Mouse (Mus musculus): ENCODE measurements around the gene Nova2. TPM values are rescaled to one million over a fixed set of nuclear protein-coding genes. Genes with fewer than 3 reads are reported as not detected.

Gene Nova2
- polyA plus RNA-seq, 1 experiment from 2014 or later, result 0.19 TPM

DNA sequence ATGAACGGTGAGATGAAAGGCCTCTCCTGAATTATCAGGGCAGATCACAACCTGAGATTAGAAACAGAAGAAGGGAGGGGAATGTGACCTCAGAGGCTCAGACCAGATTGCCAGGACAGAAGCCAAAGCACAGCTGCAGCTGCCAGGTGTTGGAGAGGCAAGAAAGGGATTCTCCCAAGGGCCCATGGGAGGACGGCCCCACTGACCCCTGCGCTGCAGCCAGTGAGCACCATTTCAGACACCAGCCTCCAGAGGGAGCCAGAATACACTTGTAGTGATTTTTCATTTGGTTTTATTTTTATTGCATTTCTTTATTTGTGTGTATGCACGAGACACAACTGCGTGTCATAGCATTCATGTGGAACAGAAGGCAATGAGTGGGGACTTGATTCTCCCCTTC lies 29.2 kb upstream of the Nova2 start:
- in situ Hi-C loops (cut with MboI; ENCODE audit: low pct_unique_long_range_greater_than_20kb), result loop anchor here (5.0 kb wide), 1 partner anchor 136 kb away; no protein-coding TSS in a partner anchor
- CTCF ChIA-PET, result interaction anchor here (0.9 to 1.8 kb wide), 4 partner anchors 9 to 133 kb away, joined by 3 to 7 read pairs (median 4); partner anchors contain the start of gene Foxa3
- peak; percentile 81 for TF ChIP-seq CTCF (IDR thresholded peaks at IDR 0.05)

DNA sequence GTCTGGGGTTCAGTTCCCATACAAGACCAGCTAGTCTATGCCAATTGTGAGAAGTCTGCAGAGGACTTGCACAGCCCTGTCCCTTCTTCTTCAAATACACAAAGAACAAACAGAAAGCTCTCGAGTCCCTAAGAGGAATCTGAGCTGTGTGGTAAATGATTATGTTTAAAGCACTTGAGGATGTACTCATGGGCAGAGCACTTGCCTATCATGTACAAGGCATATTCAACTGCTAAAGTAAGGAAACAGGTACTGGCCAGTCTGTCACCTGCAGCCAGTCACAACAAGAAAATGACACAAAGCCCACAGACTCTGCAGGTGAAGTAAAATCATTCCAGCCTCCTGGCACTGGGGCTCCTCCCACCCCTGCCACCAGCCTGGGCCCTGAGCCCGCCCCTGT lies 25.2 kb upstream of the Nova2 start:
- no peaks in the 10 kb centered on the region for H3K27me3 ChIP-seq
- ChIA-PET POLR2A (no interaction called here), CTCF (no interaction called here)
- DNase-seq (ENCODE audit: low read depth, low spot score) (no peak), ATAC-seq (no peak)
- TF ChIP-seq CTCF (IDR thresholded peaks at IDR 0.05), result no peak
- in situ Hi-C loops (cut with MboI; ENCODE audit: low pct_unique_long_range_greater_than_20kb), result no loop called here

More for the DNA sequence above, 29.2 kb upstream of the Nova2 start:
- no peak for ATAC-seq
- H3K27me3 ChIP-seq, result no peaks in the 10 kb centered on the region
- POLR2A ChIA-PET, result no interaction called here
- DNase-seq (ENCODE audit: low read depth, low spot score), result no peak

DNA sequence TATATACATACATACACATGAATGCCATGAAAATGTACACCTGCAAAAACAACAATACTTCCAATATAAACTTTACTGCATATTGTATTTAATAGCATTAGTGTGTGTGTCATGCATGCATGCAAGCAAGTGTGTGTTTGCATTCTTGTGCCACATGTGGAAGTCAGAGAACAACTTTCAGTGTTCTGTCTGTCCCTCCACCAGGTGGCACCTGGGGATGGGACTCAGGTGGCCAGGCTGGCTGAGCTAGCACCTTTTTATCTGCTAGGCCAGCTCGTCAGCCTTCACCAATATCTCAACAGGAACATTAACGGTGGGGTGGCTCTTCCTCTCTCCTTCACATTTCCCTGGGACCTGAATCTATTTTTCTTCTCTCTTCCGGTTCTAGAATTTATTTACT lies 23.2 kb upstream of the Nova2 start:
- POLR2A ChIA-PET, result no interaction called here

DNA sequence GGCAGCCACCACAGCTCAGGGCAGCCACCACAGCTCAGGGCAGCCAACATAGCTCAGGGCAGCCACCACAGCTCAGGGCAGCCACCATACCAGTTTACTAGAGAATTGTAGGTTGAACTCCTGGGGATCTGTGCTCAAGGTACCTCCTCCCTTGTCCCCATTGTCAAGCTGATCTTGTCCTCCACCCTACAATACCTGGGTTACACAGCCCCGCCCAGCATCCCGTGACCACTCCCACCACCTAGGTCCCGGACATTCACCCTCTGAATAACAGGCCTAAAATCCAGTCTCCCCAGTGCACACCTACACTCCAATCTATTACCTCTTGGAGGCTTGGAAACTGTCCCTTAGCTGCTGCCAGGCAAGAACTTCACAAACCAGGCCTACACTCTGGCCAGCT lies 20.7 kb upstream of the Nova2 start:
- in situ Hi-C loops (cut with MboI; ENCODE audit: low pct_unique_long_range_greater_than_20kb), result no loop called here

More for the DNA sequence above, 23.2 kb upstream of the Nova2 start:
- in situ Hi-C loops (cut with MboI; ENCODE audit: low pct_unique_long_range_greater_than_20kb), result no loop called here
- ATAC-seq, result no peak
- CTCF ChIA-PET, result interaction anchor here (0.7 kb wide), 1 partner anchor 8 kb away, joined by 3 read pairs; no protein-coding TSS in a partner anchor
- no peaks in the 10 kb centered on the region for H3K27me3 ChIP-seq
- no peak for TF ChIP-seq CTCF (IDR thresholded peaks at IDR 0.05)
- DNase-seq (ENCODE audit: low read depth, low spot score), result no peak

DNA sequence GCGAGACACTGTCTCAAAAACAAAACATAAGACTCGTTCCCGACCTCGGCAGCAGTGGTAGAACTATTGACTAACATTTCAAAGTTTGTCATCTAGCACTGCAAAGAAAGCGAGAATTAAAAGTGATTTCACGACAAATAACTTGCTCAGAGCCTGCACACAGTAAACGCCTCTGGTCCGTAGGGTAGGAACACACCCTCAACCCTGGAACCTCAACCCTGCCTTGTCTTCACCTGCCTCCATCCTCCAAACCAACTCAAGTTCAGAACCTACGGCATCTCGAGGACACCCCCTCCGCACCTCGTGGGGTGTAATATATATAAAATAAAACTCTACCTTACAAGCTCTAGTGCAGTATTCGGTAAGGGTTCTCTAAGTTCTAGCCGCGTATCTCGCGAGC lies 15.9 kb upstream of the Nova2 start:
- in situ Hi-C loops (cut with MboI; ENCODE audit: low pct_unique_long_range_greater_than_20kb), result loop anchor here (5.0 kb wide), 1 partner anchor 43 kb away; no protein-coding TSS in a partner anchor

More for the DNA sequence above, 20.7 kb upstream of the Nova2 start:
- H3K27me3 ChIP-seq, result no peaks in the 10 kb centered on the region
- no peak for ATAC-seq
- TF ChIP-seq CTCF (IDR thresholded peaks at IDR 0.05), result no peak
- ChIA-PET CTCF (interaction anchor here (1.4 to 1.6 kb wide), 2 partner anchors 8 to 13 kb away, joined by 3 read pairs; no protein-coding TSS in a partner anchor), POLR2A (no interaction called here)
- DNase-seq (ENCODE audit: low read depth, low spot score), result no peak

DNA sequence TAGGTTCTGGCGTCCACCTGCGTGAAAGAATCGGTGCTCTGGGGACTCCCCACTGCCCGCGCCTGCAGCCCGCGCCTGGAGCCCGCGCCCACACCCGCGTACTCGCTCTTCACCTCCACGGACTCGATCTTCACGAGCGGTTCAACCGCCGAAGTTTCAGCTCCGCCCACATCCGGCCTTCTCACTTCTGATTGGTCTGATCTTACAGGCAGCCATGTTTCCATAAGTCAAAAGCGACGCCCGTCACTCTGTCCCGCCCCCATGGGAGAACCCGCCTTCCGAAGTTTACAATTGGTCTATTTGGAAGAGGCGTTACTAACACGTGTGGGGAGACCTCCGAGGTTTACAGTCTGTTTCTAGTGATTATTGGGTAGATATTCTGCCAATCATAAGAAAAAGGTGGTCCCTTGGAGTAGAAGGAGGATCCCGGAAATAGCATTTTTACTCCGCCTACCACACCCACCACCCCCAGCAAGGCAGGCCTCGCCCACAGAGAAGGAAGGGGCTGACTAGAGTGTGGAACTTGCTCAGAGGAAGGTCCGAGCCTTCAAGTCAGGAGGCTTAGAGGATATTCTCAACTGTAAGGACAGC lies 15.4 kb upstream of the Nova2 start, which contains the start of gene Ccdc61:
Gene Ccdc61, minus strand, starts transcription at position 175 of the 591 bp plus-strand sequence.
- ChIA-PET POLR2A (interaction anchor here (0.9 kb wide), 1 partner anchor 11 kb away, joined by 3 read pairs; no protein-coding TSS in a partner anchor), CTCF (interaction anchor here (1.2 to 2.0 kb wide), 2 partner anchors 8 to 17 kb away, joined by 3 to 7 read pairs; no protein-coding TSS in a partner anchor)
- H3K27me3 ChIP-seq, result no peaks in the 10 kb centered on the region
- peak; percentile 97 for DNase-seq (ENCODE audit: low read depth, low spot score)
- in situ Hi-C loops (cut with MboI; ENCODE audit: low pct_unique_long_range_greater_than_20kb), result loop anchor here (5.0 kb wide), 1 partner anchor 42 kb away; no protein-coding TSS in a partner anchor
- ATAC-seq, result peak; percentile 99
- TF ChIP-seq CTCF (IDR thresholded peaks at IDR 0.05), result no peak

More for the DNA sequence above, 15.9 kb upstream of the Nova2 start:
- TF ChIP-seq CTCF (IDR thresholded peaks at IDR 0.05), result no peak
- ATAC-seq, result no peak
- ChIA-PET CTCF (interaction anchor here (2.0 kb wide), 1 partner anchor 17 kb away, joined by 7 read pairs; no protein-coding TSS in a partner anchor), POLR2A (interaction anchor here (0.9 kb wide), 1 partner anchor 11 kb away, joined by 3 read pairs; no protein-coding TSS in a partner anchor)
- no peaks in the 10 kb centered on the region for H3K27me3 ChIP-seq
- no peak for DNase-seq (ENCODE audit: low read depth, low spot score)

DNA sequence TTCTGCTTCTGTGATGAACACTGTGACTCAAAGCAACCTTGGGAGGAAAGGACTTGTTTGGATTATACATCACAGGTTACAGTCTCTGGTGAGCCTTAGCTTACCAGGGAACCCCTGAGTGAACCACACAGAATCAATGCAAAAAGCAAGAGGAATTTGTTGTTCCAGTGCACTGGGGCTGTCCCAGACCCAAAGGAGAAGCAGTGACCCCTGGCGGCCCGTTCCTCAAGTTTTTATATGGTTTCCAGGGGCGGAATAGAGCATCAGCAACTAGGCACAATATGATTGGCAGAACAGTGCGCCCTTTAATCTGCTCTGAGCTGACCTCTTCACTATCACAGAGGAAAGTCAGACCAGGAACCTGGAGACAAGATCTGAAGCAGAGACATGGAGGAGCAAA lies 9.4 kb upstream of the Nova2 start:
- no peak for TF ChIP-seq CTCF (IDR thresholded peaks at IDR 0.05)
- ATAC-seq (no peak), DNase-seq (ENCODE audit: low read depth, low spot score) (no peak)
- ChIA-PET CTCF (no interaction called here), POLR2A (no interaction called here)
- peaks cover 2% of the 10 kb centered on the region for H3K27me3 ChIP-seq
- in situ Hi-C loops (cut with MboI; ENCODE audit: low pct_unique_long_range_greater_than_20kb), result no loop called here

DNA sequence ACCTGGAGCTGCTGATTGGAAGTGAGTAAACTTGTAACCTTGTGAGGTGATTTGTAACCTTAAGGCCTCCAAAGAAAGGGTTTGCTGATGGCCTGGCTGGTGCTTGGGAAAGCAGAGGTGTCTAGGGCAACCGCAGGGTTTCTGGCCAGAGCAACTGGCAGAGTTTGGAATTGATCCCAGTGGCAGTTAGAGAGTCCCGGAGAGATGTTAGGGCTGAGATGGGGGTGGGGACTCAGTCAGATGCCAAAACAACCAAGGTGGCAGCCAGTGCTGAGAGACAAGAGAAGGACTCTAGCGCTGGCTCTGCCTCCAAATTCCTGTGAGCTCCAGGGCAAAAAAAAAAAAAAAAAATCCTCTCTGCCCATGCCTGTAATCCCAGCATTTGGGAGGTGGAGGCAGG lies 7.8 kb upstream of the Nova2 start:
- no peak for DNase-seq (ENCODE audit: low read depth, low spot score)
- no peak for TF ChIP-seq CTCF (IDR thresholded peaks at IDR 0.05)
- POLR2A ChIA-PET, result no interaction called here
- no peak for ATAC-seq
- peaks cover 2% of the 10 kb centered on the region for H3K27me3 ChIP-seq
- in situ Hi-C loops (cut with MboI; ENCODE audit: low pct_unique_long_range_greater_than_20kb), result no loop called here
- CTCF ChIA-PET, result no interaction called here

DNA sequence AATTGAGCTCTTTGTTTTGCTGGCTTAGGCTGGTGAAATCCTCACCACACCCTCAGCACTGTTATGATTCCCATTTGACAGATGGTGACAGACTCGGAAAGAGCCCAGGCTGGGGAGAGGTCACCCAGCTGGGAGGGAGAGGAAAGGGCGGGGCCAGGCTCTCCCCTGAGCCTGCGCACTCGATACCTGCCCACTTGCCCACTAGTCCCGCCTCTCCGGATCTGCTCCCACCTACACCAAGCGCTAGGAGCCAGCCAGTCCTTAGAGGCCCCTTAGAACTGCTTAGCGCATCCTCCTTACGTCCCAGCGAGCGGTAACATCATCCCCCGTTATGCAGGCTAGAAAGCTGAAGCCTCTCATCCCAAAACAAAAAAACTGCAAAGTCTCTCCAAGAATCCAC lies 4.6 kb upstream of the Nova2 start:
- ATAC-seq, result no peak
- in situ Hi-C loops (cut with MboI; ENCODE audit: low pct_unique_long_range_greater_than_20kb), result no loop called here
- peaks cover 23% of the 10 kb centered on the region for H3K27me3 ChIP-seq

DNA sequence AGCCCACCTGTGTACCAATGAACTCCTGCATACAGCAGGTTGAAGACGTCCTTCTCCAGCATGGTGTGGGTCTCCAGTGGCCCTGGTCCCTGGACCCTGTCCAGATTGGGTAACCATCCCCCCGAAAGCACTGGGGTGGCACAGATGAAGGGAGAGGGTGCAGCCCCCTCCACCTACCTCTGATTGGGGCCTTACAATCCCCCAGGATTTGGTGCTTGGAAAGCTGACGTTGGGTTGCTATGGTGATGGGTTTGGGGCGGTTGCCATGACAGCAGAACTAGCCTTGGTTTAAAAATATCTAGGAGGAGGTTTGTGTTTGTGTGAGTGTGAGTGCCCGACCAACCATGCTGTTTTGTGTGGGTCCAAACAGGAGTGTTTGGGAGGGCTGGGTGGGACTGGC lies 2.9 kb upstream of the Nova2 start:
- ATAC-seq, result no peak
- ChIA-PET POLR2A (no interaction called here), CTCF (no interaction called here)
- in situ Hi-C loops (cut with MboI; ENCODE audit: low pct_unique_long_range_greater_than_20kb), result no loop called here
- no peak for TF ChIP-seq CTCF (IDR thresholded peaks at IDR 0.05)
- peaks cover 37% of the 10 kb centered on the region for H3K27me3 ChIP-seq
- DNase-seq (ENCODE audit: low read depth, low spot score), result no peak

More for the DNA sequence above, 4.6 kb upstream of the Nova2 start:
- TF ChIP-seq CTCF (IDR thresholded peaks at IDR 0.05), result no peak
- CTCF ChIA-PET, result no interaction called here
- no peak for DNase-seq (ENCODE audit: low read depth, low spot score)
- POLR2A ChIA-PET, result no interaction called here

DNA sequence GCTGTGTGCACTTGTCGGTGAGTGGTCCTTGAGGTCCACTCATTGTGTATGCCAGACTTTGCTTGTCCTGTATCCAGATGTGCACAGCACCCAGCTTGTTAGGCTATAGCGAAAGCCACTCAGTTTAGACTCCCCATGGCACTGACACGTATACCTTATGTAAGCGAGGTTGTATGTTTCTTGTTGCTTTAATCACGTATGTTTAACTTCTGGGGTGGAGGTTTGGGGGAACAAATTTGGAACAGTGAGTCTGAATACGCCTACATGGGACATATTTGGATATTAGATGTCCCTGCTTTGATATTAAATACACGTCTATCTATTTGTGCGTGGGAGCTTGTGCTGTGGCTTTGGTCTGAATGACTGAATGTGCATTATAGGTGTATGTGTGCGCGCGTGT lies 2.4 kb upstream of the Nova2 start:
- CTCF ChIA-PET, result no interaction called here
- no peak for ATAC-seq
- peaks cover 39% of the 10 kb centered on the region for H3K27me3 ChIP-seq

More for the DNA sequence above, 2.4 kb upstream of the Nova2 start:
- in situ Hi-C loops (cut with MboI; ENCODE audit: low pct_unique_long_range_greater_than_20kb), result no loop called here
- POLR2A ChIA-PET, result no interaction called here
- no peak for DNase-seq (ENCODE audit: low read depth, low spot score)
- no peak for TF ChIP-seq CTCF (IDR thresholded peaks at IDR 0.05)

Data from Patski (cell line).